Mouse (Mus musculus) spleen, adult 18-20 months (tissue): ENCODE results near the gene Mdh2.
A peak's percentile ranks its signal among the peaks of the same experiment; 100 is the strongest.

Experiments used
- DNase-seq, 2 experiments: peaks; one replicate each; pipeline ENCODE4 v3.0.0; 2022; ENCODE audit warnings: mixed read lengths in 2 of 2

The Mdh2 gene

DNA sequence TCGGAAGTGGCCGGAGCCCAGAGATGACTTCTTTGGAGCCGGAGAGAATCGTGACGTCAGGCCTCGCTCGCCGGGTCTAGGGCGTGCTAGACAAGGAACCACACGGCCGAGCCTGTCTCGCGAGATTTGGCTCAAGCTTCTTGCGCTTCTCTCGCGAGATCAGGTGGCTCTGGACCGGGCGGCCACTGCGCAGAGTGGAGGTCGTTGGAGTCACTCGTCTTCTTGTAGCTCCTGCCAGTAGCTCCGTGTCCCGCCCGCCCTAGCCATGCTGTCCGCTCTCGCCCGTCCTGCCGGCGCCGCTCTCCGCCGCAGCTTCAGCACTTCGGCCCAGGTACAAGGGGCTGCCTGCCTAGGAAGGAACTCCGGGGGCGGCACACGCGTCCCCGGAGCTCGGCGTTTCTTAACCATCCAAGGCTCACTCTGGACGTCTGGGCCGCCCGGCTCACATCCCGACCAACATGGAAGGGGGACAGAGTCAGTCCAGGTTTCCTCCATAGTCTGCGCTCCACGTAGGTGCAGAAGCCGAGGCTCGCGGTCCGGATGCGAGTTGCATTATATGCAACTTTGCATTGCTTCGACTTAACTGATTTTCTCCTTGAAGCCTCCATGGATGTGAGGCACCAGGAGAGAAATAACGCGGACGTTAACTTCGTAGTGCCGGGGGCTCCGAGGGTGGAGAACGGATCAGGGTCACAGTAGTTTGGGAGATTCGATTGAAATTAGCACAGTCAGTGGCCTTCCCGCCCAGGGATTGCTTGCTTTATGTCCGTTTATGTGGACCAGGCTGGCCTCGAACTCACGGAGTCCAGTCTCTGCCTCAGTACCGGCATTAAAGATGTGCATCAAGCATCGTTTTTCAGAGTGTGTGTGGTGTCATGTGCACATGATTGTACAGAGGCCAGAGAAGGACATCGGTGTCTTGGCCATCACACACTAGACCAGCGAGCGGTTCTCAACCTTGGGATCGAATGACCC lies at the start of gene Mdh2:
Mdh2 (plus strand) TSS at position 10 of the 975 bp plus-strand sequence.
- peak; percentile 96 to 99 for DNase-seq

DNA sequence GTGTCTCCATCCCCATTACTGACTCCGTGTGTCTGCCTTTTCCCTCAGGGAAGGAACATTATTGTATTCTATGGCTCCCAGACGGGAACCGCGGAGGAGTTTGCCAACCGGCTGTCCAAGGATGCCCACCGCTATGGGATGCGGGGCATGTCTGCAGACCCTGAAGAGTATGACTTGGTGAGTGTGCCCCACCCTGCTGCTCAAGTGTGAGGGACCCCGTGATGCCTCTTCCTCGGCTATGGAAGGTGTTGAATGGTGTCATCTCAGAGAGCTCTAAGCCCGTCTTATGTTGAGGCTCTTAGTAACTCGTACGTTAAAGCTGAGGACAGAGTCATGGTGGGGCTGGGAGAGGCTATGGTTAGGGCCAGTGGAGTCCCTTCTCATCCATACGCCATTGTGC lies 48.9 kb upstream of the Mdh2 start:
- no peak for DNase-seq

DNA sequence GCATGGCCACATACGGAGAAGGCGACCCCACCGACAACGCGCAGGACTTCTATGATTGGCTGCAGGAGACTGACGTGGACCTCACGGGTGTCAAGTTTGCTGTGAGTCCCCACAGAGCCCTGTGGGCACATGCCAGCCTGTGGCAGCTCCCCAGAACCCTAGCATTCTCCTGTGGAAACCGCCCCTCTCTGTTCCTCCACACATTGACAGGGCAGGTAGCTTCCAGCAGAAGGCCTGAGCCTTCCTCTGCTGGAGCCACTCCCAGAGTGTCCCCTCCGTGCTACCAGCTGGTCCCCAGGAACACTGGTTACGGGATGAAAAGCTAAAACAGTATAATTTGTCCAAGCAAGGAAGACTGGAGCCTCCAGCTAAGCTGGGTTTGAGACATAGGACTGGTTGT lies 48.0 kb upstream of the Mdh2 start:
- DNase-seq = no peak

DNA sequence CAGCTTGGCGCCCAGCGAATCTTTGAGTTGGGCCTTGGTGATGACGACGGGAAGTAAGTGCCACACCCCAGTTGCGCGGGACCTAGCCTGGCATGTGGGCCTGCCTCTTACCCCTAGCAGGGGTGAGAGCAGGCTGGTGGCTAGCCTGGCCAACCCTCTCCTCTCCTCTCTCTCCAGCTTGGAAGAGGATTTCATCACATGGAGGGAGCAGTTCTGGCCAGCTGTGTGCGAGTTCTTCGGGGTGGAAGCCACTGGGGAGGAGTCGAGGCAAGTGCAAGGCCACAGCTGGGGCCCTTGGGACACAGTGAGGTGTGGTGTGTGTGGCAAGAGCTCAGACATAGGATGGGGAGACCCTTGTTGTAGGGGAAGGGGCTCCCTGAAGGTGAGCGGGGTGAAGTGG lies 47.4 kb upstream of the Mdh2 start:
- no peak for DNase-seq

DNA sequence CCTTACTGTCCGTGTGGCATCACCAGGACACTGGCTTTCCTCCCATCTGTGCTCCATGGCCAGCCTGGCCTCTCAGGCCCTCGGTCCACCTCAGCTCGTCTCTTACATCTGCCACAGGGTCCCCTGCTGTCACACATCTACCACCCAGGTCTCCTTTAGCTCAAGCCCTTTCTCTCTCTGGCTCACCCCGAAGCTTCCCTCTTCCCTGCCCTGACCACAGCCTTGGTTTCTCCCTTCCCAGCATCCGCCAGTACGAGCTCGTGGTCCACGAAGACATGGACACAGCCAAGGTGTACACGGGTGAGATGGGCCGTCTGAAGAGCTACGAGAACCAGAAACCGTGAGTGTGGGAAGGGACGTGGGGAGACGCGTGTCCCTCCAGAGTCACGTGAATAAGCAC lies 47.0 kb upstream of the Mdh2 start:
- DNase-seq = no peak

DNA sequence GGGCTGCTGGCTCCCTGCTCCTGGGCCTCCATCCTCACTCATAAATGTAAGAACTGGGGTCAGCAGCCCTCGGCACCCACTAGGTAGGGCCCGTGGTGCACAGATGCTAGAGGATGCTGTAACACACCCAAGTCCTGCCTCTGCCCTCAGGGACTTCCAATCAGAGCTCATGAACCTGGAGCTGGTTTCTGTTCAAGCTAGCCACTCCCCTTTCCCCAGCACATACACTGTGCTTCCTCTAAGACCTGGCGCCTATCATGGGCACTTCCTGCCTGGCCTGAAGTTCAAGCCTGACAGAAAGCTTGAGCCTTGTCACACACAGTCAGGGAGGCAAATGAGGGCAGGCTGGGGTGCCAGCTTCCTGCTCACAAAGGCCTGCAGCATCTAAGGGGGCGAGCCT lies 45.2 kb upstream of the Mdh2 start:
- DNase-seq = no peak

DNA sequence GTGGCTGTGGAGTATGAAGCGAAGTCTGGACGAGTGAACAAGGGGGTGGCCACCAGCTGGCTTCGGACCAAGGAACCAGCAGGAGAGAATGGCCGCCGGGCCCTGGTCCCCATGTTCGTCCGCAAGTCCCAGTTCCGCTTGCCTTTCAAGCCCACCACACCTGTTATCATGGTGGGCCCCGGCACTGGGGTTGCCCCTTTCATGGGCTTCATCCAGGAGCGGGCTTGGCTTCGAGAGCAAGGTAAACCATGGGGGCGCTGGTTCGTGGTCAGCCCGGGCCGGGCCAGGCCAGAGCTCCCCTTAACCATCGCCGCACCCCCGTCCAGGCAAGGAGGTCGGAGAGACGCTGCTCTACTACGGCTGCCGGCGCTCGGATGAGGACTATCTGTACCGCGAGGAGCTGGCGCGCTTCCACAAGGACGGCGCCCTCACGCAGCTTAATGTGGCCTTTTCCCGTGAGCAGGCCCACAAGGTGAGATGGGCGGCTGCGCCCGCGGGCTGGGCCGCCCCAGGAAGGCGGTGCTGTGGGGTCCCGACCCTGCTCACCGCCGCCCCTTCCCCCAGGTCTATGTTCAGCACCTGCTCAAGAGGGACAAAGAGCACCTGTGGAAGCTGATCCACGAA lies 44.1 kb upstream of the Mdh2 start:
- DNase-seq = no peak

DNA sequence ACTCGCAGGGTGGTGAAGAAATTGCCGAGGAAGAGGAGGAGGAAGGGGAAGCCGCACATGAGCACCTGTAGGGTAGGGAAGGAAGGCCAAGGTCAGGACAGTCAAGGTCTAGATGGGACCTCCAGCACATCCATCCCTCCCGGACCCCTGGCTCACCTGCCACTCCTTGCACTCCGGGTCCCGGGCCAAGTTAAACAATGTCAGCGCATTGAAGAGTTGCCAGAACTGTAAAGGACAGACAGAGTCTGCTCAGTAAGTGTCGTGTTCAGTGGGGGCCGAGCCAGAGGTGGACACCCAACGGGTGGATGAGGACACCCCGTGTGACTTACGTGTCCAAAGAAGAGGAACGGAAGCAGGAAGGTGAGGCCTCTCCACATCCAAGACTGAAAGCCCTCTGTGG lies 42.5 kb upstream of the Mdh2 start:
- DNase-seq = no peak

DNA sequence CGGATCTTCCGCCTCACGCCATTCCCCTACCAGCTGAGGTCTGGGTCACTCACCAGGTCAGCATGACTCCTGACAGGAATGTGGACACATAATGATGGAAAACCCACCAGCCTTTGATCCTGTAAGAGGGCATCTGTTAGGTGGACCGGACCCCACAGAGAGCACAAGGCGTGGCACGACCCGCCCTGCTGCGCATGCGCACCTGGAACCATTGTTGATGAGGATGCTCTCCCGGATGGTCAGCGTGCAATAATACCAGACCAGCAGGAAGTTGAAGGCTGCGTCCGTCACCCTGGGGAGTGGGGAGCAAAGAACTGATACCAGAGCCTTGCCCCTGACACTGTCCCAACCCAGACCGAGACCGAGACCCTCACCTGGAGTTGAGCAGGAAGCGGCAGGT lies 41.7 kb upstream of the Mdh2 start:
- no peak for DNase-seq

DNA sequence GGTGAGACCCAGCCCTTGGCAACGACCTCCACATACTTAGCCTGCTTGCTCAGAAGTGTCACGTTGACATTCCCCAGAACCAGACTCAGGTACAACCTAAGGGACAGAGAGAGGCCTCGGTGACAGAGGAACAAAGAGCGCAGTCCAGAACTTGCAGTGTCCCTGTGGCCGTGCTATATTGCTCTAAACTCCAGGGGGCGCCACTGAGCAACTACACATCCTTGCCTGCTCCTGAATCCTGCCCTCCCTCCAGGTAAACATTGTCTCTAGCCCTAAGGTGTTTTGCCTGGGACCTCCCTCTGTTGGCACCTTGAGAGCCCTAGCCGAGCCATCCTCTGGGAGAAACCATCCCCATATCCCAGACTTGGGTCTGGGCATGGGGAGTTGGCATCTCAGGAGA lies 41.1 kb upstream of the Mdh2 start:
- DNase-seq = no peak

DNA sequence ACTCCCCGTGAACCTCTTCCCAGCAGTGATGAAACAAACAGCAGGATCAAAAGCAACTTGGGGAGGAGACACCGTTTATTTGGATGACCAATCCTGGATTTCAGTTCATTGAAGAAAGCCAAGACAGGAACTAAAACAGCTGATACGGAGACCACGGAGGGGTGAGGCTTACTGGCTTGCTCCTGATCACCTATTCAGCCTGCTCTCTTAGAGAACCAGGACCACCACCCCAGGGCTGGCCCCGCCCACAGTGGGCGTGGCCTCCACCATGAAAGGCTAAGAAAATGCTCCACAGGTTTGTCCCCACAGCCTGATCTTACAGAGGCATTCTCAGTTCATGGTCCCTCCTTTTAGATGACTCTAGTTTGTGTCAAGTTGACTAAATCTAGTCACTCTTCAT lies 40.0 kb upstream of the Mdh2 start:
- no peak for DNase-seq

DNA sequence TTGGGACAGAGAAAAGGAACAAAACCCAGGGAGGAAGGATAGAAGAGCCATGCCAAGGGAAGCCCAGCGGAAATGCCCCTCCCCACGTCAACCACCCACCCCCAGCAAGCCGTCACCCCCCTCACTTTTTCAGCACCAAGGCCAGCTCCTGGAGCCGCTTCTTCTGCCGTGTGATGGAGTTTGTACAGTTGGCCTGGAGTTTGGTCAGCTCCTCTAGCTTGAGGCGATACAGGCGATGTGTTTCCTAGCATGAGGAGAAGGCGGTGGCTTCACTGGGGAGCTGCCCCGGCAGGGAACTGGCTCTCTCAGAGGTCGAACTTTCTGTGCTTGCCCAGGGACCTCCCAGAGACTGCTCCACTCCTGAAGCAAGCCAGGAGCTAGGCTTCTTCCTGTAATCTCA lies 36.1 kb upstream of the Mdh2 start:
- DNase-seq = no peak

DNA sequence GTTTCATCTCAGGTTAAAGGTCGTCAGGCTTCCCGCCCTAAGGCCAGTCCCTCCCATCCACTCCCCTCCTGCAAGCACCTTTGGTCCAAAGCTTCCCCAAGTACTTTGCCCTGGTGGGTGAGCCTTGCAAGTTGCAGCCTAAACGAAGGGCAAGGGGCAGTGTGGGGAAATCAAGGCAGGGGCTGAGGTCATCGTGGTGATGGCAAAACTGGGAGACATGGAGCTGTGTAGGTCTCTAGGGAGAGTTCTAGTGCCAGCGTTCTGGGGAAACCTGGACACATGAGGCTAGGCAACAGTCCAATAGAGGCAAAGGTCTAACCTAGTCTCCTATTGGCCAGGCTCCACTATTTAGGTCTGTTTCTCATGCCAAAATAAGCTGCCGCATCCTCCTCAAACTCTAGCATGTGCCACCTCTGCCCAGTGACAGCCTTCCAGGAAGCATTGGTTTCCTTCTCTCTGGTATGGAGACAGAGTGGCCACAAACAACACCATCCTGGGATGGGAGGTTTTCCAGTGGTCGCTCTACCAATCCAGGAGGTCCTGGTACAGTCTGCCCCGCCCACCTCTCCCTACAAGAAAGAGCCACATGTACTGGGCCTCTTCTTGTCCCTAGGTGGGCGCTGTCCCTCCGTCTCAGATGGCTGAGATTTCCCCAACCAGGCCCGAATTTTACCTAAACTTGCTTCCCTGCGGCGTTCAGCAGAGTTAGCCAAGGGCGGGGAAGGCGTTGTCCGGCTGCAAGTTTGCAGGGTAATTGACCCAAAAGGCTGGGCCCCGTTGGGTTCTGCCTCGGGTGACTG lies 35.1 kb upstream of the Mdh2 start:
- no peak for DNase-seq

DNA sequence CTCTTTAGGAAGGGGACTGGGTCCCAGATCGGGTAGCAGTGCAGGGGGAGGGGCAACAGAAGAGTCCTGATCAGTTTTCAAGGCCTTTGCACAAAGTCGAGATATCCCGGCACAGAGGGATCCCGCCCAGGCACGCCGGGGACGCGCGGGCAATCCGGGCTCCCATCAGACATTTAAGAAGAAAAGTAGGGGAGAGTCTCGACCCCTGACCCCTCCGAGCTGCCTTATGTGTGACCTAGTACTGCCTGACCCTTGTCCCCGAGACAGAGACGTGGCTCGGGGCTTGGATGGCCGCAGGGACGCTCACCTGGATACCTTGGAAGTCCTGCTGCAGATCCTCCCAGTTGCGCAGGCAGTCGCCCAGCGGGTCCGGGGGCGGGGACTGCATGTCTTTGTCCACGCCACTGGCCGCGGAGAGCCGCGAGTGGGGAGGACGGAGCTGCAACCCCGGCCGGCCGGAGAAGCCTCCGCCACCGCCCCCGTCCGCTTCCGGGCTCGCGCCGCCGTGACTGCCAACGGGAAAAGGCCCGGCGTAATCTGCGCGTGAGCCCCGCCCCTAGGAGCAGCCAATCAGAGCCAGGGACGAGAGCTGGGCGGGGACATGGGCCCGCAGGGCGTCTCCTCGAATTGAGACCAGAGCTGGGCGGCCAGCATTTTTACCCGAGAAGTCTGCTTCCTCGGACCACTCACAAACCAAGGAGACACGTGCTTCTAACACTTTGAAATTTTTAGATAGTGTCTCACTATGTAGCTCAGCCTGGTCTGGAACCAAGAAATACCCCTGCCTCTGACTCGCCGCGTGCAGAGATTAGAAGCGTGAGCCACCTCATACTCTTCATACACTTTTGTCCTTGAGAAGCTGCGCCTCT lies 34.3 kb upstream of the Mdh2 start, which contains the start of gene Tmem120a:
Tmem120a (minus strand) TSS at position 708 of the 869 bp plus-strand sequence.
- DNase-seq = peak; percentile 90 to 96

DNA sequence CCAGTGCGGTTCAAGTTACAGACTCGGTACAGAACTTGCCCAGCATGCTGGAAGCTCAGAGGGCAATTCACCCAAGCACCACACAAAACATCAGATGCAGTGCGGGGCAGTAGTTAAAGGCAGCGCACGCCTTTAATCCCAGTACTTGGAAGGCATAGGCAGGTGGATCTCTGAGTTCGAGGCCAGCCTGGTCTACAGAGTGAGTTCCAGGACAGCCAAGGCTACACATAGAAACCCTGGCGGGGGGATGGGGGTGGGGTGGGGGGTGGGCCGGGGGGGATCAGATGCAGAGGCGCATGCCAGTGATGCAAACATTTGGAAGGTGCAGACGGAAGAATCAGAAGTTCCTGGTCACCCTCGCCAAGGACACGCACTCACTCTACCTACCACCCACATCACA lies 33.5 kb upstream of the Mdh2 start:
- no peak for DNase-seq

DNA sequence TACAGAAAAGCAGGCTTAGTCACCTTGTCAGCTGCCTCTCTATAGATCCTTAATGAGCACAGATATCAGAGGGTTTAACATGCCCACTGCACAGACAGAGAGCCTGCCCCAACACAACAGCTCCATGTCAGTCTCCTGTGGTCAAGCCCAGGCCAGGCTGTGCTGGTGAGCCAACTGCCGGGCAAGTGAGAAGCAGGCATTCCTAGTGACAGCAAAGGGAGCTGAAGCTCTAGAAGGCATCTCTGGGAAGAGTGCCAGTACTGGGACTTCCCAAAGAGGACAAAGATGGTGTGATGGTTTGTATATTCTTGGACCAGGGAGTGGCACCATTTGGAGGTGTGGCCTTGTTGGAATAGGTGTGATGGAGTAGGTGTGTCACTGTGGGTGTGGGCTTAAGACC lies 27.2 kb upstream of the Mdh2 start:
- no peak for DNase-seq

DNA sequence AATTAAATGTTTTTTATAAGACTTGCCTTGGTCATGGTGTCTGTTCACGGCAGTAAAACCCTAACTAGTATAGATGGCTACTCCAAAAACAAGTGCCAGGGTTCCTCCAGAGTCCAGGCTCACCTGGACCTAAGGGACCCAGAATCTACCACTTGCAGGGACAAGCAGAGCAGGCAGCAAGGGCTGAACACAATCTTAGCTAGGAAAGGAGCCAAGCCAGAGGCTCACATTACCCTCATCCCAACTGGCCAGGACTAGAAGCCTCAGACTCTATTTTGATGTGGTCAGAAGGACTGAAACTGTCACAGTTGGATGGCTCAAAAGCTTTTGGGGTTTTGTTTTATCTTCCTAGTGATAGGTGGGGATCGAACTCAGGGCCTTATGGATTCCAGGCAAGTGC lies 26.7 kb upstream of the Mdh2 start:
- DNase-seq = no peak

DNA sequence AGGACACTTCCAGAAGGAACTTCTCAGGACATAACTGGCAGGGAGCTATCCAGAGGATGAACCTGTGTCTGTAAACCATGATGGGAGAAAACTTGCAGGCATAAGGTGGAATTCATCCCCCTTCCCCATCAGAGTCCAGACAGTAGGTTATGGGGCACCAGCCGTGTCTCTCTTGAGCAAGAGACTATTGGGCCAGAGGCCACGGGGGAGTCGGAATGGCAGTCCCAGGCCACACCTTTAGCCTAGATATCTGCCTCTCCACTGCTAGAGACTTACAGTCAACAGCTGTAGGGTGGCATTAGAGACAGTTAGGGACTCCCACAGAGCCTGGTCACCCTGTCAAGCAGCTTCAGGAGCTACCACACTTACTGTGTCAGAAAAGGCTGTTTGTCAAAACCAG lies 16.4 kb upstream of the Mdh2 start:
- DNase-seq = no peak

DNA sequence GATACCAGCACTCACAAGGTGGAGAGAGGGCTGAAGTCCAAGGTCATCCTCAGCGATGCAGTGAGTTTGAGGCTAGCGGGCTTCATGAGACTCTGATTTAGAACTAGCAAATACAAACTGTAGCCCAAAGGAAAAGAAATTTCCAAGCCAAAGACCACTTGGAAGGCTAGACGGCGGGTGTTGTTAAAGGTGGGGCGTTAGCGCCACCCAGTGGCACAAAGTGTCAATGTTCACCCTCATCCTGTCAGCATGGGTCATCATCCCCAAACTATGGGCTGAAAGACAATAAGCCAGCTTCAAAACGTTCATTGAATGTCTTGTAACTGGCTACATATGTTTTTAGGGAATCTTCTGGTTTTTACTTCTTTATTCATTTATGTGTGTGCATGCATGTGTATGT lies 14.8 kb upstream of the Mdh2 start:
- peak; percentile 28 to 70 for DNase-seq

DNA sequence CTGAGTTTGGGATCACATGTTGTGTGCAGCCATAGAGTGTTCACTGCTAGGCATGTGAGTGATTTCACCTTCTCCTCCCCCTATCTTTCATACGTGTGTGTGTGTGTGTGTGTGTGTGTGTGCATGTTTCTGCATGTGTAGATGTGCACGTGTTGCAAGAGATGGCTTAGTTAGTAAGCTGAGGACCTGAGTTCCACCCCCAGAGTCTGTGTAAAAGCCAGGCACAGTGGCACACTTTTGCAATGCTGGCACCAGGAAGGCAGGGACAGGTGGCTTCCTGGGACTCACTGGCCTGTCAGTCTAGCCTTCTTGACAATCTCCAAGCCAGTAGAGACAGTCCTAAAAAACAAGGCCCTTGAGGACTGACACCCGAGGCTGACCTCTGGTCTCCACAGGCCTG lies 13.3 kb upstream of the Mdh2 start:
- DNase-seq = no peak

DNA sequence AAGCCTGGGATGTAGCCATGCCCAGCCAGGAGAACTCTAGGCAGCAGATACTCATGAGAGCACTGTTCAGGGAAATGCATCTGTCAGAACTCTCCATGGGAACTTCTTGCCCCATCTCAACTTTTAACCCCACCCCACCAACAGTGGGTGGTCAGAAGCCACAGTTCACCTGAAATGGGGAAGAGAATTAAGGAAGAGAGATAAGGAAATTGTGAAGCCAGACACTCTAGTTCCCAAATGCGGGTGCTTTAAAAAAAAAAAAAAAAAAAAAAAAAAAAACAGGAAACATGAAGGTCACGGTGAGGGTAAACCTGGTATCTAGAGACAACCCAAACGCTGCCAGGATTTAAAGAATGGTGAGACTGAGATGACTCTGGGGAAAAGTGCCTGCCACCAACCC lies 5.8 kb upstream of the Mdh2 start:
- no peak for DNase-seq

DNA sequence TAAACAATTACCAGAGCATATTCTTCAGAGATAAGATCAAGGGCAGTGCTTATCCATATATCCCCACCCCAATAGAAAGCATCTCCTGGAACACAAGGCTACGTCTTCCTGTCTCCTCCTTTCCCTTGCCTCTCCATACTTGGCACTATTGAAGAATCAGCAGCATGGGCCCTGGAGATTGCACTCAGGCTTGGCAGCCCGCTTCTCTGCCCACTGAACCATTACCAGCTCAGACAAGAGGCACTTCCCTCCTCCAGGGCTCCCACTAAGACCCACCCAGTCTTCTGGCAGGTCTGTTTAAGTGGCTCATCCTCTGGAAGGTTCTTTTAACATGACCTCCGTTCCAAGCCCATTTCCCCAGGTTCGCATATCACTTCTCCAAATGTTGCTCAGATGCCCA lies 1.7 kb upstream of the Mdh2 start:
- no peak for DNase-seq
